ENCODE assay signal across 7 mouse cellular contexts in the genomic region with DNA sequence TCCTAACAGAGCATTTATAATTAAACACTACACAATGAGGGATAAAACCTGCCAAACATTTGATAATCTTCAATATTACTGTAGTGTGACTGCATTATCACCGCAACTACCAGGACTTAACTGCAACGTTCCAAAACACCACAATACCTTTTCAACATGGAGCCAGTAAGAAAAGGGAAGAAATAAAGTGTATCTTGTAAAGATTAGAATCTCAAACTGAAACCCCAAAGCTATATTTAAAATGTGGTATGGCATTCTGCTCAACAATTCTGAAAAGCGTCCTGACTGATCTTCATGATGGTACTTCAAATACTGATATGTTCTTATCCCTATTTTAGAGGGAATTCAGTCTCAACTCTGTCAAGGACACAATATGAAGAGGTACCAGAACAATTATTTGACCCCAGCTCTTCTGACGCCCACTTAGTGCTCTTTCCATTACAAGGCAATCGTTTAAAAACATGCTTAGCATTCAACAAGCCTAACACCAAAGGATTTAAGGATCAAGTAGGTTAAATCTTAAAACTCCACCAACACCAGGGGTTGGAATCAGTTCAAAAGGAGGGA. TPM values are rescaled to one million over a fixed set of nuclear protein-coding genes. Genes with fewer than 3 reads are reported as not detected.
DNase-seq lines count a peak whose midpoint lies in the region; ATAC-seq and TF ChIP-seq lines count a peak whose summit lies in the region.

No protein-coding gene starts in this region.

- H3K9me3 ChIP-seq in forebrain, embryonic 15.5 days = no peaks in the 10 kb centered on the region
- H3K9me3 ChIP-seq in intestine, embryonic 16.5 days (ENCODE audit: control insufficient read depth, low read length) = no peaks in the 10 kb centered on the region
- H3K9me3 ChIP-seq in neural tube, embryonic 13.5 days = no peaks in the 10 kb centered on the region

- H3K4me3 ChIP-seq in layer of hippocampus, adult 2 months = peak overlapping the region; percentile 87
- peak overlapping the region; percentile 69 for H3K4me3 ChIP-seq in forebrain, embryonic 15.5 days
- peak overlapping the region; percentile 80 for H3K4me3 ChIP-seq in intestine, embryonic 16.5 days (ENCODE audit: low read length)
- peak overlapping the region; percentile 78 for H3K4me3 ChIP-seq in neural tube, embryonic 13.5 days

- H3K4me2 ChIP-seq in forebrain, embryonic 15.5 days (replicated peaks) = peak overlapping the region; percentile 85
- H3K4me2 ChIP-seq in intestine, embryonic 16.5 days (ENCODE audit: low read depth, low read length) = peak overlapping the region; percentile 88
- H3K4me2 ChIP-seq in neural tube, embryonic 13.5 days = peak overlapping the region; percentile 79

- DNase-seq in layer of hippocampus, adult 2 months (ENCODE audit: low spot score in 2 of 2) = no peak
- no peak for DNase-seq in layer of hippocampus, adult 11-12 months (ENCODE audit: low spot score)
- DNase-seq in cerebellum, postnatal 10 days = no peak
- no peak for DNase-seq in frontal cortex, adult 2 months (ENCODE audit: extremely low spot score in 1 of 2, low spot score in 1 of 2)

- WGBS in forebrain, embryonic 15.5 days = 44% methylated on average over 5 of the region's 5 CpGs
- 48% methylated on average over 5 of the region's 5 CpGs for WGBS in intestine, embryonic 16.5 days
- 64% methylated on average over 5 of the region's 5 CpGs for WGBS in neural tube, embryonic 13.5 days

- no peak for TF ChIP-seq CTCF in layer of hippocampus, adult 2 months (conservative IDR thresholded peaks at IDR 0.05)

- no peak for ATAC-seq in forebrain, embryonic 15.5 days (replicated peaks)
- no peak for ATAC-seq in intestine, embryonic 16.5 days
- ATAC-seq in neural tube, embryonic 13.5 days (ENCODE audit: low read depth) = no peak

- no peaks in the 10 kb centered on the region for H3K36me3 ChIP-seq in forebrain, embryonic 15.5 days
- H3K36me3 ChIP-seq in intestine, embryonic 16.5 days (ENCODE audit: control insufficient read depth, insufficient read depth, low read length) = no peaks in the 10 kb centered on the region
- no peaks in the 10 kb centered on the region for H3K36me3 ChIP-seq in neural tube, embryonic 13.5 days

- peaks cover 17% of the 10 kb centered on the region for H3K4me1 ChIP-seq in forebrain, embryonic 15.5 days
- peaks cover 20% of the 10 kb centered on the region for H3K4me1 ChIP-seq in intestine, embryonic 16.5 days (ENCODE audit: control insufficient read depth, insufficient read depth, low read length)
- H3K4me1 ChIP-seq in neural tube, embryonic 13.5 days (replicated peaks) = peaks cover 20% of the 10 kb centered on the region

- peak overlapping the region; percentile 77; the same call in 1 of the 2 replicates for H3K9ac ChIP-seq in forebrain, embryonic 15.5 days (replicated peaks)
- H3K9ac ChIP-seq in intestine, embryonic 16.5 days (ENCODE audit: low read depth, low read length) = peak overlapping the region; percentile 86; the same call in 1 of the 2 replicates
- peak overlapping the region; percentile 90 for H3K9ac ChIP-seq in neural tube, embryonic 13.5 days

- peaks cover 7% of the 10 kb centered on the region; the same call in 1 of the 2 replicates for H3K27me3 ChIP-seq in forebrain, embryonic 15.5 days
- no peaks in the 10 kb centered on the region for H3K27me3 ChIP-seq in intestine, embryonic 16.5 days (replicated peaks; ENCODE audit: control insufficient read depth, insufficient read depth, low read length)
- H3K27me3 ChIP-seq in neural tube, embryonic 13.5 days = peaks cover 31% of the 10 kb centered on the region

- H3K27ac ChIP-seq in layer of hippocampus, adult 2 months = peak overlapping the region; percentile 96
- H3K27ac ChIP-seq in forebrain, embryonic 15.5 days (replicated peaks) = no peak overlapping the region
- no peak overlapping the region for H3K27ac ChIP-seq in intestine, embryonic 16.5 days (ENCODE audit: low read length)
- no peak overlapping the region for H3K27ac ChIP-seq in neural tube, embryonic 13.5 days (replicated peaks)

RNA-seq across cellular contexts. Expression of gene Ppp1r13b, which starts 1.5 kb away (rescaled TPM):
- total RNA-seq in layer of hippocampus, adult 2 months (2021) = 100 to 1,000 TPM; 101 to 106 TPM
- 21.4 and 22.6 TPM in 2 replicates for polyA plus RNA-seq in forebrain, embryonic 15.5 days (2015; fragmentation: Nextera tagmentation; extraction: Ambion mirVana)
- 5.6 and 7.9 TPM in 2 replicates for polyA plus RNA-seq in intestine, embryonic 16.5 days (2015; fragmentation: Nextera tagmentation; extraction: Ambion mirVana)
- 24.1 and 26.9 TPM in 2 replicates for polyA plus RNA-seq in neural tube, embryonic 13.5 days (2015; fragmentation: Nextera tagmentation; extraction: Ambion mirVana)
- 37.6 and 37.9 TPM in 2 replicates for polyA plus RNA-seq in frontal cortex, adult 2 months (2012; rRNA removed)
